Mouse (Mus musculus) adrenal gland, adult 18-20 months (tissue): Measurements from ENCODE around the gene Prrxl1. TPM values are rescaled to one million over a fixed set of nuclear protein-coding genes. Genes with fewer than 3 reads are reported as not detected.

Experiments used
- DNase-seq, 2 experiments: peaks; one replicate each; pipeline ENCODE4 v3.0.0; 2021 to 2022; ENCODE audit warnings: low spot score in 2 of 2
- long read RNA-seq, 2 experiments: library from polyadenylated mRNA; stranded (forward); transcript quantifications; one replicate each; pipeline ENCODE4 v2.0.0; 2021
- total RNA-seq, 2 experiments: library from RNA; stranded (reverse); gene quantifications; 1 replicate in 1 of 2; 2 replicates in 1 of 2; pipeline ENCODE4 v1.2.3; 2021

Prrxl1 gene
- 1 to 10 TPM; 1.2 to 1.9 TPM for total RNA-seq
- long read RNA-seq, experiment 1, partial matches to known transcripts, result 0 of 1 reads
- long read RNA-seq, experiment 1, other reads (novel, unspliced or antisense), result 0 of 1 reads
- long read RNA-seq, experiment 2, transcript Prrxl1-204 (7 exons, 2,985 nt), result major isoform, 7 of 11 reads
- long read RNA-seq, experiment 2, partial matches to known transcripts, result 1 of 11 reads
- long read RNA-seq, experiment 2, other reads (novel, unspliced or antisense), result 0 of 11 reads

GRCm38 (mm10) chr14:32599290-32600041 lies at the start of gene Prrxl1:
Gene Prrxl1, plus strand, starts transcription at chr14:32599407.
- DNase-seq, result peak; percentile 26 to 27

DNA sequence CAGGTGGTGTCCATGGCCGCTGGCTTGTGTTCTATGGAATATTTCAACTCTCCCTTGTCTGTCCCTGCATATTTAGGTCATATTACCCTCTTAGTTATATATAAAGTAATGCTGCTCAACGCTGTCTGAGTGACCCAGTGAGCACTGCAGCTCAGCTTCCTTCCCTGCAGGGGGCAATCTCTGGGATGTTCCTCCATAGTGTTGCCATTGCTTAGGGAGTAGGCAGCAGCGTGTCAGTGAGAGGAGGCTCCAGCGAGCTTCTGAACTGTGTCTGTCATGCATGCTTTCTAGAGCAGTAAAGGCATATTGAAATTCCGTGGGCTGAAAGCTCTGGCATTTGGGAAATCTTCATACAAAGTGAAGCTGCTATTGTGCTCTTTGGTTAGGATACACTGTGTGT lies 47.4 kb upstream of the Prrxl1 start:
- DNase-seq, result no peak

DNA sequence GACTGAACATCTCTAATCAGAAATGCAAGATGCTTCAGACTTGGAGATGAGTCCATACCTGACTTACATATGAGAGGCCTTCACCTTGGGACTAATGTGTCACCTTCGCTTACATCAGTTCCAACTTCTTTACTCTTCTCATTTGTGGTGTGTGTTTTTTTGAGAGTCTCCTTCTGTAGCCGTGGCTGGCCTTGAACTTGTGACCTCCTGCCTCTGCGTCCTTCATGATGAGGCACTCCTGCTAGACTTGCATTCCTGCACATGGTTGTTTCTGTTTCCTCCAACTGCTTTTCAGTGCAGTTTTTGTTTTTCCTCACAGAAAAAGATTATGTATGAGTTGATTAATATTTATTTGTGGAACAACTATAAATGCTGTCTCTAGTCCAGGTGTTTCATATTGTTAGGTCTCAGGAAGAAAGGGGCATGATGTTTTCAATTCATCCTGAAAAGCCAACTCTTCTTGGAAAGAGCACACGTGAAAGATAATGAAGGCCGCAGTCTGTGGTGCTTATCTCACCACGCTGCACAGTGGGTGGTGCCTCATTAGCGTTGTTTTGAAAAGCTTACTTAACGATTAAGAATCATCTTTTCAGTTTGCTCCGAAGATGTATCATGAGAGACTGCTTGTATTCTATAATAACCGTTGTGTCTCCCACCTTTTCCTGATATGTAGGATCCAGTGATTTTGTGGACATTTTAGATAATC lies 45.9 kb upstream of the Prrxl1 start:
- DNase-seq, result no peak

- DNase-seq, result no peak
Measured at GRCm38 (mm10) chr14:32554860-32555526, 44.2 kb upstream of the Prrxl1 start.

- DNase-seq, result no peak
Measured at GRCm38 (mm10) chr14:32561428-32561827, 37.8 kb upstream of the Prrxl1 start.

GRCm38 (mm10) chr14:32563661-32564060 lies 35.5 kb upstream of the Prrxl1 start:
- DNase-seq, result no peak

GRCm38 (mm10) chr14:32572519-32572918 lies 26.7 kb upstream of the Prrxl1 start:
- no peak for DNase-seq

GRCm38 (mm10) chr14:32578420-32578819 lies 20.8 kb upstream of the Prrxl1 start:
- DNase-seq, result no peak

DNA sequence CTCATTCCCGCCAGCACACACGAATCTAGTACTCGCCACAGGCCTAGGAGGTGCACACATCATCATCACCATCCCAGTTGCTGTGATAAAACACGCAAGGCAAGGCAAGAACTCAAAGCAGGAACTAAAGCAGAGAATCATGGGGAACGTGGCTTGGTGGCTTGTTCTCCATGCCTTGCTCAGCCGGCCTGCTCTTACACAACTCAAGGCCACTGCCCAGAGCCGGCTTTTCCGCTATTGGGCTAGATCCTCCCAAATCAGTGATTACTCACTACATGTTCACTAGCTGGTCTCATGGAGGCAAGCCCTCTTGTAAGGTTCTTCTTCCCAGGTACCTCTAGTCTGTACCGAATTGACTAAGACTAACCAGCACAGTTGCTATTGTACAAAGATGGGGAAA lies 15.5 kb upstream of the Prrxl1 start:
- DNase-seq, result no peak

GRCm38 (mm10) chr14:32587013-32587784 lies 12.0 kb upstream of the Prrxl1 start:
- DNase-seq, result peak; percentile 65 to 69

- DNase-seq, result no peak
Measured at GRCm38 (mm10) chr14:32590377-32590776, 8.8 kb upstream of the Prrxl1 start.

DNA sequence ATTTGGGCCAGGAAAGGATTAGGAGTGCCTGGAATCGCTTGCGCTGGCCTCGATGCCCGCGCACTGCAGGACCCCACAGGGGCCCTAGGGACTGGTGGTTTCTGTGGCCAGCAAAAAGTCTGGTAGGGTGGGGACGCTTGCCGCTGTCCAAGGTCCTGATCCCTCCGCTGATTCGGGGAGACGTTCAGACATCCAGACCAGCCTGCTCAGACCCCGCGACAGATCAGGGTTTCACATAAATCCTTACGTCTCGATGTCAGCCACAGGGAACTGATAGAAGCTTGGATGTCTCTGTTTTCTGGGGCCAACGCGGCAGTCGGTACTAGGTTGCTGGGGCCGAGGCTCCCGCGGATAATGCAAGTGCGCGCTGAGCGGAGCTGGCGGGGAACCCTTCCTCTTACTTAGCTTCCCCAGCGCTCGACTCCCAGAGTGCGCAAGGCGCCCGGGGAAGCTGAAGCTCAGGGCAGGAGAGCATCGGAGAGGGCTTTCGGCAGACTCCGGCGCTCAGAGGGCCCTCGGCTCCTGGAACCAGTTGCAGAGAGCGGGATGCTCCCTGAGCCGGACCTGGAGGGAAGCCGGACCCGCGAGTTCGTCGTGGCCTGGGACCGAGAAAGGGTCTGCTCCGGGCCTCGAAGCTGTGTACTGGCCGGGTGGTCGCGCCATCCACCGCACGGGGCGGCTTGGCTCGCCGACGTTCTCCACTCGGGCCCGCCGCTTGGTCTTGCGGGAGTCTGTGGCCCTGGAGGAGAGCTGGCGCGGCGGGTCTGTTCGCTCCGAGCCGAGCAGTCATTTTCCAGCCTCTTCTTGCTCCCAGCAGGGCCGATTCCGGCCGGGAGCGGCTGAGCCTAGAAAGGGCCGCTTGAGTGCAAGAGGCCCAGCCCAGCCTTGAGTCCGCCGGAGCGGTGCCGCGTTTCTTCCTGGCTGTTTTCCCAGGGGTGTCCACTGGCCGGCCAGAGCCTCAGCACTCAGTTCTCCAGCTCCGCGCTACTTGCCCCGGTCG lies 1.7 kb upstream of the Prrxl1 start:
- DNase-seq, result peak; percentile 69 to 70

GRCm38 (mm10) chr14:32598437-32599219 lies 579 bp upstream of the Prrxl1 start:
- DNase-seq, result no peak

DNA sequence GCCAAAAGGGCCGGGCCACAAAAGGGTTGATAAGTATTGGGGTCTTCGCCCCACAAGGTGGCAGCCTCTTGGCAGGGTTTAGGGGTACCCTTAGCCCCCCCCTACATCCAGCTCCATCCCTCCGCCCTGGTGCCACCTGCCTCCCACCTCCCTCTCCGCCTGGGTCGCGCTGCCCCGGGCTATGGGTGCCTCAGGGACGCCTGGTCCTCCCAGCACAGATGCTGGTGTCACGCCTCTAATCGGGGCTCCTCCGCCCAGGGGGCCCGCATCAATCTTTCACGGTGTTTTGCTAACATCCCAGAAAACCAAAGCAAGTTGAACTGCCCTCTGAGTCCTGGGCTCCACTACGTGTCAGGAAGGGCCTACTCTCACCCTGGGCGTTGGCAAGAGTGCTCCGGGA lies 903 bp downstream of the Prrxl1 start:
- DNase-seq, result no peak

GRCm38 (mm10) chr14:32605508-32605907 lies 6.3 kb downstream of the Prrxl1 start:
- no peak for DNase-seq

DNA sequence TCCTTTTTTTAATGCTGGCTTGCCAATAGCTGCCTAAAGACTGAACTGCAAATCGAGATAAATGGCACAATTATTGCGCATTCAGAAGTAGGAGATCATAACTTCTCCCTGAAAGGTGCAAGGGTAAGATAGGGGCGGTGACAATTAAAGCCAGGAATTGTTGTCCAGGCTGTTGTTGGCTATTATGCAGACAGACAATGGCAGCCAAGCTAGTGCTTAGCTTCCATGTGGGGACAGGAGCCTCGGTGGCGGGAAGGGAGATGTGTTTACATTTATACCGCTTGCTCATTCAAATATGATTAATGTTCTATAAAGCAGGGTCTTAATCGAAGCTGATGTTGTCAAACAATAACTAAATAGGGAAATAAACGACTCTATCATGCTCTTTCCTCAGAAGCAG lies 7.1 kb downstream of the Prrxl1 start:
- no peak for DNase-seq

DNA sequence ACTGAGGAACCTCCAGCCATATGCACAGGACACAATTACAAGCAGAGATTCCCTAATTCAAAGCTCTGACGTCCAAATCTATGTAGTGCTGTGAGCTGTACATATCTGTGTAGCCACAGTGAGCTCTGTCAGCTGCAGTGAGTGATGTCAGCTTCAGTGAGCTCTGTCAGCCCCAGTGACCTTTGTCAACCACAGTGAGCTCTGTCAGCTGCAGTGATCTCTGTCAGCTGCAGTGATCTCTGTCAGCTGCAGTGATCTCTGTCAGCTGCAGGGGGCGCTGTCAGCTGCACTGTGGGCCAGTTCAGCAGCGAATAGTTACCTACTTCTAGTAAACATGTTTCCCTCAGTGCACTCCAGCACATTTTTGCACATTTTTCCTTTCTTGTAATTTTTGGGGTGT lies 10.2 kb downstream of the Prrxl1 start:
- DNase-seq, result peak; percentile 39 to 46

- DNase-seq, result no peak
Measured at GRCm38 (mm10) chr14:32617253-32617652, 18.0 kb downstream of the Prrxl1 start.

- no peak for DNase-seq
Measured at GRCm38 (mm10) chr14:32624245-32624644, 25.0 kb downstream of the Prrxl1 start.
